Mouse (Mus musculus) MEL (cell line): ENCODE data around the gene Apoa2. TPM values are rescaled to one million over a fixed set of nuclear protein-coding genes. Genes with fewer than 3 reads are reported as not detected.

Experiments used
- DNase-seq: peaks from one replicate; pipeline ENCODE4 v3.0.0; 2011; ENCODE audit warnings: low read depth, low spot score
- H3K27ac ChIP-seq: 2 replicates; pipeline ENCODE4 v1.5.1; 2012; ENCODE audit warnings: low read depth, mild to moderate bottlenecking, control low read depth, low read length, moderate library complexity; ENCODE audit not compliant: control insufficient read depth
- H3K27me3 ChIP-seq, 2 experiments: fragments of 150-350 bp in 1 of 2; sonication (generic) in 1 of 2; 2 replicates each; pipeline ENCODE4 v1.6.1; 2012; ENCODE audit warnings: low read length in 2 of 2, mild to moderate bottlenecking in 2 of 2, improper control_type of control experiment in 1 of 2, moderate library complexity in 1 of 2; ENCODE audit not compliant: insufficient read depth in 2 of 2, control insufficient read depth in 1 of 2
- H3K36me3 ChIP-seq, 2 experiments: 2 replicates each; pipeline ENCODE4 v1.6.1; 2012 to 2014; ENCODE audit warnings: low read length in 2 of 2, improper control_type of control experiment in 1 of 2, inconsistent platforms in 1 of 2, mild to moderate bottlenecking in 1 of 2; ENCODE audit not compliant: insufficient read depth in 2 of 2, control insufficient read depth in 1 of 2
- H3K4me1 ChIP-seq, 2 experiments: fragments of 150-350 bp in 1 of 2; sonication (generic) in 1 of 2; 2 replicates each; pipeline ENCODE4 v1.6.1; 2012; ENCODE audit warnings: low read length in 2 of 2, improper control_type of control experiment in 1 of 2, mild to moderate bottlenecking in 1 of 2; ENCODE audit not compliant: insufficient read depth in 2 of 2, control insufficient read depth in 1 of 2
- H3K4me3 ChIP-seq, 2 experiments: fragments of 150-350 bp in 1 of 2; sonication (generic) in 1 of 2; 2 replicates each; pipeline ENCODE4 v1.5.1; 2012; ENCODE audit warnings: low read depth in 2 of 2, low read length in 2 of 2, mild to moderate bottlenecking in 2 of 2, moderate library complexity in 2 of 2, control low read depth in 1 of 2, improper control_type of control experiment in 1 of 2; ENCODE audit not compliant: control insufficient read depth in 1 of 2, insufficient read depth in 1 of 2
- H3K79me2 ChIP-seq: 2 replicates; pipeline ENCODE4 v1.6.1; 2012; ENCODE audit warnings: mild to moderate bottlenecking, low read length, moderate library complexity; ENCODE audit not compliant: control insufficient read depth, poor library complexity, insufficient read depth
- H3K9ac ChIP-seq: 2 replicates; pipeline ENCODE4 v1.6.1; 2012; ENCODE audit warnings: low read depth, mild to moderate bottlenecking, control low read depth, low read length, moderate library complexity; ENCODE audit not compliant: control insufficient read depth, poor library complexity, severe bottlenecking
- H3K9me3 ChIP-seq: fragments of 150-350 bp; sonication (generic); replicated peaks from 2 replicates; pipeline ENCODE4 v1.6.1; 2012; ENCODE audit warnings: mild to moderate bottlenecking, low read length, improper control_type of control experiment, moderate library complexity; ENCODE audit not compliant: insufficient read depth
- BHLHE40 ChIP-seq: IDR thresholded peaks from 2 replicates; pipeline ENCODE4 v1.6.1; 2012; ENCODE audit warnings: low read depth, mild to moderate bottlenecking, inconsistent platforms, low read length, improper control_type of control experiment, borderline replicate concordance
- CHD2 ChIP-seq: IDR thresholded peaks from 2 replicates; pipeline ENCODE4 v1.6.1; 2011; ENCODE audit warnings: low read length, improper control_type of control experiment
- E2F4 ChIP-seq: IDR thresholded peaks from 2 replicates; pipeline ENCODE4 v1.6.1; 2011; ENCODE audit warnings: low read depth, low read length, improper control_type of control experiment, borderline replicate concordance
- EP300 ChIP-seq, 2 experiments: IDR thresholded peaks; 2 replicates each; pipeline ENCODE4 v1.6.1; 2011; ENCODE audit warnings: improper control_type of control experiment in 2 of 2, low read length in 2 of 2, low read depth in 1 of 2, mild to moderate bottlenecking in 1 of 2
- GATA1 ChIP-seq: IDR thresholded peaks from 2 replicates; pipeline ENCODE4 v1.6.1; 2011; ENCODE audit warnings: low read depth, low read length, improper control_type of control experiment
- HCFC1 ChIP-seq: IDR thresholded peaks from 2 replicates; pipeline ENCODE4 v1.6.1; 2012; ENCODE audit warnings: low read depth, mild to moderate bottlenecking, inconsistent platforms, low read length, improper control_type of control experiment, moderate library complexity
- KAT2A ChIP-seq: conservative IDR thresholded peaks from 2 replicates; pipeline ENCODE4 v1.6.1; 2012; ENCODE audit warnings: low read depth, low read length, improper control_type of control experiment, inconsistent platforms
- MAX ChIP-seq: IDR thresholded peaks from 2 replicates; pipeline ENCODE4 v1.6.1; 2011; ENCODE audit warnings: low read length, improper control_type of control experiment
- MXI1 ChIP-seq: IDR thresholded peaks from 2 replicates; pipeline ENCODE4 v1.6.1; 2011; ENCODE audit warnings: mild to moderate bottlenecking, low read depth, low read length, improper control_type of control experiment
- MYB ChIP-seq: IDR thresholded peaks from 2 replicates; pipeline ENCODE4 v1.6.1; 2011; ENCODE audit warnings: mild to moderate bottlenecking, low read depth, low read length, improper control_type of control experiment
- MYC ChIP-seq: IDR thresholded peaks from 2 replicates; pipeline ENCODE4 v1.6.1; 2011; ENCODE audit warnings: low read depth, mild to moderate bottlenecking, low read length, improper control_type of control experiment, moderate library complexity
- NELFE ChIP-seq: IDR thresholded peaks from 2 replicates; pipeline ENCODE4 v1.6.1; 2011; ENCODE audit warnings: low read depth, low read length, improper control_type of control experiment
- NRF1 ChIP-seq: IDR thresholded peaks from 2 replicates; pipeline ENCODE4 v1.6.1; 2014; ENCODE audit warnings: low read depth, mild to moderate bottlenecking, inconsistent platforms, low read length, improper control_type of control experiment, moderate library complexity; ENCODE audit not compliant: poor library complexity, insufficient read depth, severe bottlenecking
- POLR2A ChIP-seq, 2 experiments: IDR thresholded peaks; 2 replicates each; pipeline ENCODE4 v1.6.1; 2011 to 2012; ENCODE audit warnings: low read length in 2 of 2, mild to moderate bottlenecking in 2 of 2, control low read depth in 1 of 2, improper control_type of control experiment in 1 of 2, low read depth in 1 of 2, moderate library complexity in 1 of 2; ENCODE audit not compliant: control insufficient read depth in 1 of 2, insufficient read depth in 1 of 2, poor library complexity in 1 of 2
- POLR2AphosphoS2 ChIP-seq: IDR thresholded peaks from 2 replicates; pipeline ENCODE4 v1.6.1; 2011; ENCODE audit warnings: low read length, improper control_type of control experiment
- RAD21 ChIP-seq: IDR thresholded peaks from 2 replicates; pipeline ENCODE4 v1.6.1; 2011; ENCODE audit warnings: mild to moderate bottlenecking, low read depth, low read length, improper control_type of control experiment
- RCOR1 ChIP-seq: IDR thresholded peaks from 2 replicates; pipeline ENCODE4 v1.6.1; 2012; ENCODE audit warnings: low read depth, mild to moderate bottlenecking, inconsistent platforms, low read length, improper control_type of control experiment
- TCF12 ChIP-seq: IDR thresholded peaks from 2 replicates; pipeline ENCODE4 v1.6.1; 2014; ENCODE audit warnings: low read depth, mild to moderate bottlenecking, inconsistent platforms, low read length, improper control_type of control experiment, moderate library complexity
- UBTF ChIP-seq: IDR thresholded peaks from 2 replicates; pipeline ENCODE4 v1.6.1; 2012; ENCODE audit warnings: low read depth, mild to moderate bottlenecking, inconsistent platforms, low read length, improper control_type of control experiment, moderate library complexity, borderline replicate concordance; ENCODE audit not compliant: insufficient read depth
- USF2 ChIP-seq, 2 experiments: IDR thresholded peaks; 2 replicates each; pipeline ENCODE4 v1.6.1; 2011 to 2012; ENCODE audit warnings: improper control_type of control experiment in 2 of 2, low read length in 2 of 2, borderline replicate concordance in 1 of 2, inconsistent platforms in 1 of 2, low read depth in 1 of 2, mild to moderate bottlenecking in 1 of 2; ENCODE audit not compliant: insufficient read depth in 1 of 2
- ZNF384 ChIP-seq: IDR thresholded peaks from 2 replicates; pipeline ENCODE4 v1.6.1; 2012; ENCODE audit warnings: low read depth, mild to moderate bottlenecking, inconsistent platforms, low read length, improper control_type of control experiment
- polyA plus RNA-seq, 2 experiments: library from polyadenylated mRNA; stranded (reverse) in 1 of 2; unstranded in 1 of 2; fragments of >175 nt in 1 of 2; fragments of >200 nt in 1 of 2; gene quantifications; 2 replicates each; pipeline versions ENCODE4 v1.2.1 to v1.2.4; 2012; ENCODE audit warnings: low replicate concordance in 2 of 2, low read depth in 1 of 2; ENCODE audit not compliant: insufficient read length in 2 of 2, insufficient read depth in 1 of 2, missing spikeins in 1 of 2
- total RNA-seq: library from RNA; depleted of rRNA; stranded (reverse); fragments of 300-350 nt; gene quantifications from 2 replicates; pipeline ENCODE4 v1.2.3, GENCODE M21; 2012

The Apoa2 gene
- total and polyA plus RNA-seq, 3 experiments = 0.15 TPM; not detected in 2

DNA sequence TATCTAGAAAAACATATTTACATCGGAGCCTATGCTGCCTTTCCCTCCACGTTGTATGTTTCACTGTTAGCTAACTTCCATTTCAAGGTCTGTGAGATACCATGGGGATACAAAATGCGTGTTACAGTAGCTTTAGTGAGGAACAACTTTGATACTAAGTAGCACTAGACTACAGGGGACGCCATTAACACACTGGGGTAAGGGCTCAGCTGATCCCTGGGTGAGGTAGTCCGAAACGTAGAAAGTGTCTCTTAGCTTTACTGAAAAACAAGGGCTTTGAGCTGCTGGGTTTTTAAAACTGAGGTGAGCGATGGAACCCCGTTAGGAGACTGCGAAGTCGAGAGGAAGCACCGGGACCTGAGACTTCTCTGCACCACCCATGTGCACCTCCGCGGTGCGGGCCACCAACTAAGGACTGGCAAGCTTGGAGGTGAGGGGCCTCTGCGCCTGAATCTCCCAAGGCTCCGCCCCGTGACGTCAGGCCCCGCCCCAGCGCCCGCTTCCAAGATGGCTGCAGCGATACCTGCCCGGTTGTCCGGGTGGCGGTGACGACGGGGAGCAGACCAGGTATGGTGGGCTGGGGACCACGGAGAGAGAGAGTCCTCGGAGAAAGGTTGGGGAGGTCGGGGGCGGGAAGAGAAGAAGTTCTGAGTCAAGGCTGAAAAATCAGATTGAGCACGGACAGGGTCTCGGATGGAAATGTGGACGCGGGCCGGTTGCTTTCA lies 45.2 kb downstream of the Apoa2 start, which contains the start of gene B4galt3 (continued):
- TF ChIP-seq POLR2AphosphoS2 = peak; percentile 96
- peak; percentile 96 for TF ChIP-seq NELFE
- no peak for TF ChIP-seq ZNF384
- TF ChIP-seq MAX = peak; percentile 65
- TF ChIP-seq RCOR1 = peak; percentile 62; the same call in 1 of the 2 replicates
- peak; percentile 90 for TF ChIP-seq HCFC1
- TF ChIP-seq POLR2A (IDR thresholded peaks at IDR 0.05; ENCODE audit: control insufficient read depth in 1 of 2, insufficient read depth in 1 of 2, low read depth in 1 of 2, low read length in 2 of 2, poor library complexity in 1 of 2) = peak; percentile 93 to 98
- TF ChIP-seq E2F4 = no peak
- TF ChIP-seq MYC = peak; percentile 69; the same call in 1 of the 2 replicates
- TF ChIP-seq CHD2 = no peak
- TF ChIP-seq GATA1 = no peak
- peak; percentile 56; the same call in 1 of the 2 replicates for TF ChIP-seq MXI1
- TF ChIP-seq KAT2A = peak; percentile 71
- TF ChIP-seq TCF12 = peak; percentile 80
- TF ChIP-seq MYB = no peak
- TF ChIP-seq UBTF = no peak
- TF ChIP-seq BHLHE40 = no peak
- TF ChIP-seq NRF1 = peak; percentile 46; the same call in 1 of the 2 replicates
- TF ChIP-seq, all 39 proteins: peak for 22

DNA sequence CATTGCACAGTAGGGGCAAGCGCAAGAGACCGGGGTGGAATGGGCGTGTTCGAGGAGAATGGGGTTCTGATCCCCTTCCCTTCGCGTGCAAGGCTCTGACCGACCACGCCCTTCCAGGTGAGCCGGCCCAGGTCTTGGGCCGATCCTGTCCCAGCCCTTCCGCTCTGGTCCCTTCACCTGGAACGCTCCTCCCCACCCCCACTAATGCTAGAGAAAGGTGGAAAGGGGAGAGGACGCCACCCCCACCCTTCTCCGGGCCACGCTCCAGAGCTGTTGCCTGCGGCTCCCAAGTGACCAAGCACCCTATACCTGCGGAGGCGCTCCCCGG lies 45.7 kb downstream of the Apoa2 start:
- Histone ChIP-seq H3K4me3 (peak overlapping the region; percentile 73 to 89), H3K27me3 (no peaks in the 10 kb centered on the region), H3K79me2 (no peaks in the 10 kb centered on the region; the same call in 1 of the 2 replicates), H3K27ac (peak overlapping the region; percentile 53), H3K4me1 (peaks cover 17 to 30% of the 10 kb centered on the region in 2 experiments), H3K9me3 (no peaks in the 10 kb centered on the region), H3K36me3 (peaks cover 0 to 29% of the 10 kb centered on the region in 2 experiments; a peak in 2 of 4 replicates), H3K9ac (peak overlapping the region; percentile 67)
- no peak for TF ChIP-seq KAT2A
- TF ChIP-seq NELFE = no peak
- no peak for TF ChIP-seq BHLHE40
- no peak for TF ChIP-seq USF2 (IDR thresholded peaks at IDR 0.05; ENCODE audit: borderline replicate concordance in 1 of 2, insufficient read depth in 1 of 2, low read depth in 1 of 2, low read length in 2 of 2)
- no peak for TF ChIP-seq ZNF384
- no peak for TF ChIP-seq EP300 (IDR thresholded peaks at IDR 0.05; ENCODE audit: low read depth in 1 of 2, low read length in 2 of 2)
- TF ChIP-seq RAD21 = no peak
- DNase-seq = no peak
